Mouse (Mus musculus) bone marrow macrophage, adult 2 months (primary cell): ENCODE measurements around the gene Ndufaf5.

ENCODE experiments used
- CTCF ChIP-seq: IDR thresholded peaks from 2 replicates; pipeline ENCODE4 v1.5.1; 2012; ENCODE audit warnings: low read depth, mild to moderate bottlenecking, low read length, moderate library complexity
- POLR2A ChIP-seq: IDR thresholded peaks from 2 replicates; pipeline ENCODE4 v1.6.1; 2012; ENCODE audit warnings: mild to moderate bottlenecking, low read depth, low read length, borderline replicate concordance

GRCm38 (mm10) chr2:140220325-140220724 lies 49.9 kb downstream of the Ndufaf5 start:
- no peak for TF ChIP-seq CTCF
- no peak for TF ChIP-seq POLR2A
